Mouse (Mus musculus): Measurements from ENCODE around the gene Olfr120. TPM values are rescaled to one million over a fixed set of nuclear protein-coding genes. Genes with fewer than 3 reads are reported as not detected.

The Olfr120 gene
- not detected for polyA plus RNA-seq (2014; fragmentation: Illumina TruSeq; extraction: RNeasy Lipid Tissue Mini Kit (QIAGEN cat#74804); ENCODE audit: low replicate concordance)

GRCm38 (mm10) chr17:37721508-37721907 lies at the start of gene Olfr120:
Gene Olfr120 (plus strand): TSS chr17:37721808.

GRCm38 (mm10) chr17:37696264-37696663 lies 25.3 kb upstream of the Olfr120 start, which contains the start of gene Olfr119:
Gene Olfr119 (plus strand): TSS chr17:37696564.

GRCm38 (mm10) chr17:37768307-37768706 lies 46.7 kb downstream of the Olfr120 start, which contains the start of gene Olfr122:
Gene Olfr122 (plus strand): TSS chr17:37768607.

Other genes starting within 250 kb of the Olfr120 start
- gene H2-M2, start 238.3 kb upstream of the Olfr120 start, polyA plus RNA-seq (2014; fragmentation: Illumina TruSeq; extraction: RNeasy Lipid Tissue Mini Kit (QIAGEN cat#74804); ENCODE audit: low replicate concordance): 4.4 TPM
- gene Olfr110, start 229.3 kb upstream of the Olfr120 start, polyA plus RNA-seq (2014; fragmentation: Illumina TruSeq; extraction: RNeasy Lipid Tissue Mini Kit (QIAGEN cat#74804); ENCODE audit: low replicate concordance): not detected
- 0.45 TPM for gene Olfr111, start 213.8 kb upstream of the Olfr120 start, polyA plus RNA-seq (2014; fragmentation: Illumina TruSeq; extraction: RNeasy Lipid Tissue Mini Kit (QIAGEN cat#74804); ENCODE audit: low replicate concordance)
- not detected for gene Olfr112, start 152.4 kb upstream of the Olfr120 start, polyA plus RNA-seq (2014; fragmentation: Illumina TruSeq; extraction: RNeasy Lipid Tissue Mini Kit (QIAGEN cat#74804); ENCODE audit: low replicate concordance)
- not detected for gene Olfr113, start 144.1 kb upstream of the Olfr120 start, polyA plus RNA-seq (2014; fragmentation: Illumina TruSeq; extraction: RNeasy Lipid Tissue Mini Kit (QIAGEN cat#74804); ENCODE audit: low replicate concordance)
- gene Olfr114, start 129.1 kb upstream of the Olfr120 start, polyA plus RNA-seq (2014; fragmentation: Illumina TruSeq; extraction: RNeasy Lipid Tissue Mini Kit (QIAGEN cat#74804); ENCODE audit: low replicate concordance): not detected
- gene Olfr115, start 94.7 kb upstream of the Olfr120 start, polyA plus RNA-seq (2014; fragmentation: Illumina TruSeq; extraction: RNeasy Lipid Tissue Mini Kit (QIAGEN cat#74804); ENCODE audit: low replicate concordance): not detected
- not detected for gene Olfr116, start 94.6 kb upstream of the Olfr120 start, polyA plus RNA-seq (2014; fragmentation: Illumina TruSeq; extraction: RNeasy Lipid Tissue Mini Kit (QIAGEN cat#74804); ENCODE audit: low replicate concordance)
- not detected for gene Olfr117, start 58.0 kb upstream of the Olfr120 start, polyA plus RNA-seq (2014; fragmentation: Illumina TruSeq; extraction: RNeasy Lipid Tissue Mini Kit (QIAGEN cat#74804); ENCODE audit: low replicate concordance)
- not detected for gene Olfr118, start 54.8 kb upstream of the Olfr120 start, polyA plus RNA-seq (2014; fragmentation: Illumina TruSeq; extraction: RNeasy Lipid Tissue Mini Kit (QIAGEN cat#74804); ENCODE audit: low replicate concordance)
- gene Olfr119, start 25.2 kb upstream of the Olfr120 start, polyA plus RNA-seq (2014; fragmentation: Illumina TruSeq; extraction: RNeasy Lipid Tissue Mini Kit (QIAGEN cat#74804); ENCODE audit: low replicate concordance): not detected
- gene Olfr121, start 27.0 kb downstream of the Olfr120 start, polyA plus RNA-seq (2014; fragmentation: Illumina TruSeq; extraction: RNeasy Lipid Tissue Mini Kit (QIAGEN cat#74804); ENCODE audit: low replicate concordance): not detected
- not detected for gene Olfr122, start 46.8 kb downstream of the Olfr120 start, polyA plus RNA-seq (2014; fragmentation: Illumina TruSeq; extraction: RNeasy Lipid Tissue Mini Kit (QIAGEN cat#74804); ENCODE audit: low replicate concordance)
- gene Olfr123, start 71.7 kb downstream of the Olfr120 start, polyA plus RNA-seq (2014; fragmentation: Illumina TruSeq; extraction: RNeasy Lipid Tissue Mini Kit (QIAGEN cat#74804); ENCODE audit: low replicate concordance): not detected
- not detected for gene Olfr124, start 78.1 kb downstream of the Olfr120 start, polyA plus RNA-seq (2014; fragmentation: Illumina TruSeq; extraction: RNeasy Lipid Tissue Mini Kit (QIAGEN cat#74804); ENCODE audit: low replicate concordance)
- not detected for gene Olfr125, start 111.1 kb downstream of the Olfr120 start, polyA plus RNA-seq (2014; fragmentation: Illumina TruSeq; extraction: RNeasy Lipid Tissue Mini Kit (QIAGEN cat#74804); ENCODE audit: low replicate concordance)
- not detected for gene Olfr126, start 125.7 kb downstream of the Olfr120 start, polyA plus RNA-seq (2014; fragmentation: Illumina TruSeq; extraction: RNeasy Lipid Tissue Mini Kit (QIAGEN cat#74804); ENCODE audit: low replicate concordance)
- gene Olfr127, start 178.6 kb downstream of the Olfr120 start, polyA plus RNA-seq (2014; fragmentation: Illumina TruSeq; extraction: RNeasy Lipid Tissue Mini Kit (QIAGEN cat#74804); ENCODE audit: low replicate concordance): not detected
- gene Olfr128, start 198.7 kb downstream of the Olfr120 start, polyA plus RNA-seq (2014; fragmentation: Illumina TruSeq; extraction: RNeasy Lipid Tissue Mini Kit (QIAGEN cat#74804); ENCODE audit: low replicate concordance): not detected
- gene Olfr761, start 231.3 kb downstream of the Olfr120 start, polyA plus RNA-seq (2014; fragmentation: Illumina TruSeq; extraction: RNeasy Lipid Tissue Mini Kit (QIAGEN cat#74804); ENCODE audit: low replicate concordance): not detected